Mouse (Mus musculus): ENCODE results near the gene Sp8.

Gene Sp8

GRCm38 (mm10) chr12:118846221-118846620, at the start of gene Sp8:
TSS of gene Sp8 (plus strand) at chr12:118846329.
- in situ Hi-C loops (cut with MboI, MseI) = loop anchor here (25.0 kb wide), 2 partner anchors 659 to 1009 kb away; partner anchors contain the start of gene Dnah11

- in situ Hi-C loops (cut with MboI, MseI) = no loop called here
Measured at GRCm38 (mm10) chr12:118811328-118811961, 34.7 kb upstream of the Sp8 start.

DNA sequence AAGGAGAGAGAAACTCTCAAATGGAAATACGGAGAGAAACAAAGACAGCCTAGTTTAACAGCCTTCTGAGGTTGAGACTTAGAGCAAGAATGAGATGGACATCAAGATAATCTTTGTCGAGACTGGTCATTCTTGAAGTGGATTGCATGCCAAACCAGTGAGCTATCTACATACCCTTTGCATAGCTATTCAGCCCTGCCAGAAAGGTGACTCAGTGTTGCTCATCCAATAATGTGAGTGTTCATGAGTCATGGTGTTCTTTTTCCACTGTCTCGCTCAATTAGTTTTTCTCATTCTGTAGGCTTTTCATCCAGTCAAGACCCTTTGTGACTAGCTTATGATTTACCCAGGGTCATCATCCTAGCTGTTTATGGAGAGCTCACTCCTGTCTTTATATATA, 31.6 kb upstream of the Sp8 start:
- in situ Hi-C loops (cut with MboI, MseI) = no loop called here

DNA sequence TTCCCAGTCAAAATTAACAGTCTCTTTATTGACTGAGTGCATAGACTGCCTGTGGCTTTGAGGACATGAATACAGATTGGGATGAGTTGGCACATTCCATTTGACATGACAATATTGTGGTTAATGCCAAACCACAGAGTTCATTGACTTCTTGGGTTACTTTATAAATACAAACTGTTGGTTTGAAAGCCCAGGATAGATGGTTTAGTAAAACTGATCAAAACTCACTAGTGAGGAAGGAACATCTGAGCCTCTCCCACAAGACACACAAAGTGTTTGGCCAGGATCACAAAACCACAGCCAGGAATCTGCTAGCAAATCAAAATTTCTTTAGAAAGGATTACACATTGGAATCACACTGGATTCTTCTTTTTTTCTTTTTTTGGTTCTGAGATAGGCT, 30.0 kb upstream of the Sp8 start:
- in situ Hi-C loops (cut with MboI, MseI) = no loop called here

DNA sequence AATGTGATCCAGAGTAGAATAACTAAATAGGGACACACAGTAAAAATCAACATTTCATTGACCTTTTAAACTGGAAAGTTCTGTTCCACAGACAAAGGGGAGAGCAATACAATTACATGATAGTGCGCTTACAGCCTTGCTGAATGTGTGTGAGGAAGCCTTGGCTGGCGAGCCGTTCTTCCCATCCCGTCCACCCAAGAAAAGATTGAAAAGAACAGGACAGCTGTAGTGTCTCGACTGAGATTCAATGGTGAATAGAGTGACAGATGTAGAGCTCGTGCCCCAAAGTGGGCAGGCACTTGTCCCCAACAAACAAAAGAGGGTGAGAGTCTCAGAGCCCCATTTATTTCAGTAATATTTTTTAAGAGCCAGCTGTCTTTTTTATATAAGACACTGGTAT, 16.2 kb upstream of the Sp8 start:
- in situ Hi-C loops (cut with MboI, MseI) = loop anchor here (25.0 kb wide), 2 partner anchors 643 to 993 kb away; partner anchors contain the start of gene Dnah11

- in situ Hi-C loops (cut with MboI, MseI) = loop anchor here (25.0 kb wide), 2 partner anchors 649 to 999 kb away; partner anchors contain the start of gene Dnah11
Measured at GRCm38 (mm10) chr12:118836411-118837341, 9.5 kb upstream of the Sp8 start.

GRCm38 (mm10) chr12:118837361-118837760, 8.8 kb upstream of the Sp8 start:
- in situ Hi-C loops (cut with MboI, MseI) = loop anchor here (25.0 kb wide), 2 partner anchors 650 to 1000 kb away; partner anchors contain the start of gene Dnah11

- in situ Hi-C loops (cut with MboI, MseI) = loop anchor here (25.0 kb wide), 2 partner anchors 651 to 1001 kb away; partner anchors contain the start of gene Dnah11
Measured at GRCm38 (mm10) chr12:118838260-118838659, 7.9 kb upstream of the Sp8 start.

- in situ Hi-C loops (cut with MboI, MseI) = loop anchor here (25.0 kb wide), 2 partner anchors 652 to 1002 kb away; partner anchors contain the start of gene Dnah11
Measured at GRCm38 (mm10) chr12:118839398-118839797, 6.7 kb upstream of the Sp8 start.

DNA sequence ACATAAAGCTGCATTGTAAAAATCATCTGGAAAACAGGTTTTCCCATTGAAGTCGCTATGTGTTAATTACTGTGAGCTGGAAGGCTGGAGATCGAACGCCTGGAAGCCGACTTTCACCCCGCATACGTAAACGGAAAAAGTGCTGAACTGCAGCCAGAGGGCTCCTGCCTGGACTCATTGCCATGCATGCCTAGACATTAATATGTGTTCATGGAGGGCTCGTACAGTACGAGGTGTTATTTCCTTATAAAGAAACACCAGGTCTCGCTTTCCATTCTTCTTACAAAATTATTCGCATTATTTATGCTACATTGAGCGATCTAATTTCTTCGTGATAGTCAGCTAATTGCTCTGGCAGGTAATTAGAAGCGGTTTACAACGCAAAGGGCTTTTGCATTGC, 5.8 kb upstream of the Sp8 start:
- in situ Hi-C loops (cut with MboI, MseI) = loop anchor here (25.0 kb wide), 2 partner anchors 653 to 1003 kb away; partner anchors contain the start of gene Dnah11

- in situ Hi-C loops (cut with MboI, MseI) = loop anchor here (25.0 kb wide), 2 partner anchors 654 to 1004 kb away; partner anchors contain the start of gene Dnah11
Measured at GRCm38 (mm10) chr12:118840861-118841260, 5.3 kb upstream of the Sp8 start.

DNA sequence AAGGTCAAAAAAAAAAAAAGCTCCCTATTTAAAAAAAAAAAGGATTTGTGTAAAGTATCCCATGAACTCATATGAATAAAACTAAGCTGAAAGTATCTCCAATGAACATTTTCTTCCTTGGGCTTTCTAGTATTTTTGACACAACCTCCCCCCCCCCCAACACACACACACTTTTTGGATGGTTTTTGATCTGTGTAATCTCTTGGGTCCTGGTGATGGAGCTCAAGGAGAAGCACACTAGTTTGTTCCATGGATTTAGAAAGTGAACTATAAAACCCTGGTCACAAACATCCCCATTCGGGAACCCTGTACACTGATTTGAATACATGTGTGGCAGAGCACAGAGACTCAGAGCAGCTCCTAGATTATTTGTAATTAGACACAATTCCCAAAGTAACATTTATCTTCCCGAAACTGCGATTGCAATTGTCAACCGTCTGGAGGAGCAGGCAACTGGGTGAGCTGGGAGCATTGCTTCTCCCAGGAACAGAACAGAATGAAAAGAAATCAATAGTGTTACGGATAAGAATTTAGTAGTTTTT, 4.7 kb upstream of the Sp8 start:
- in situ Hi-C loops (cut with MboI, MseI) = loop anchor here (25.0 kb wide), 2 partner anchors 654 to 1004 kb away; partner anchors contain the start of gene Dnah11

- in situ Hi-C loops (cut with MboI, MseI) = loop anchor here (25.0 kb wide), 2 partner anchors 655 to 1005 kb away; partner anchors contain the start of gene Dnah11
Measured at GRCm38 (mm10) chr12:118841971-118842550, 4.1 kb upstream of the Sp8 start.

DNA sequence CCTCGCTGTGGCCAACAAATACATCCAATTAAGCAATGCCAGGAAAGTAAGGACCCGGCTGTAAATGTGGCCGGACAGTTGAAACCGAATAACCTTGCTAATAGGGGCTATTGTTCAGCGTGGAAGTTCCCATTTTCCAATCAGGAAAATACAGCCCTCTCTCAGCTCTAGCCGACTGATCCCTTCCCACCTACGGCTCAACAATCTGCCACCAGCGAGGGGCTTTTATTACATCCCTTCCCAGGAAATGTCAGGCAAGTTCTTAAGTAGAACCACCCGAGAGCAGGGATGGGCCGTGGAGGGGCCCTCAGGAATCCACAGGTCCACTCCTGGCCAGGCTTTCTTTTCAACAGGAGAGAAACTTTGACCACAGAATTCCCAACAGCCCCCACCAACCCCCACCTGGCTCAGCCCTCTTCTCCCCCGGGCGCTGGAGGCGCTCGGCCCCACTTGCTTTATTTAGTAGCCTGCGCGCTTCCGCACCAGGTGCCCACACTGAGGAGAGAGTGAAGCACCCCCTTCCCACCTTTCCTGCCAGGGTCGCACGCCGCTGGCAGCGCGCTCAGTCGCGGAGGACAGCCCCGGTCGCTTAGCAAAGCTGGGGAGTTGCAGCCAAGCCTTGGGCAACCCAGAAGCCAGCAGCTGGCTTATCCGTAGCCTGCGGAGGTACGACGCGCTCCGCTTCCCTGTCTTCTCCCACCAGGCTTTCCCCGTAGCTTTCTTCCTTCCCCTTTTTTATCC, 3.3 kb upstream of the Sp8 start:
- in situ Hi-C loops (cut with MboI, MseI) = loop anchor here (25.0 kb wide), 2 partner anchors 656 to 1006 kb away; partner anchors contain the start of gene Dnah11

DNA sequence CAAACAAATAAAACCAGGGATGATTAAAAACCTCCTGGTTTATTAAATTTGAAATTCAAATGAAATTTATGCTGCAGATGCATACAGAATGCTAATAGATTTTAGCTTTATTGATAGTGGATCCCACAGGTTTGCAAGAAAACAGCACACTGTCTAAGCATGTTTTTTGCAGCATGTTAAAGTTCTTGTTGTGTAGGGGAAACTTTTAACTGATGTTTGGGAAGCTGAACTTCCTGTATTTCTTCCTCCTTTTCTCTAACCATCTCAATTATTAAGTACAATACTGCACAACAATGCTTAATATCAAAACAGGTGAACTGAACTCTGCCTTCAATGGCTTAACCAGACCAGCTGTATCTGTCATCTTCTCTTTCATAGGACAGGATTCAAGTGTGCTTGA, 2.0 kb upstream of the Sp8 start:
- in situ Hi-C loops (cut with MboI, MseI) = loop anchor here (25.0 kb wide), 2 partner anchors 657 to 1007 kb away; partner anchors contain the start of gene Dnah11

GRCm38 (mm10) chr12:118844841-118845240, 1.3 kb upstream of the Sp8 start:
- in situ Hi-C loops (cut with MboI, MseI) = loop anchor here (25.0 kb wide), 2 partner anchors 658 to 1008 kb away; partner anchors contain the start of gene Dnah11

- in situ Hi-C loops (cut with MboI, MseI) = loop anchor here (25.0 kb wide), 2 partner anchors 658 to 1008 kb away; partner anchors contain the start of gene Dnah11
Measured at GRCm38 (mm10) chr12:118845351-118845750, 778 bp upstream of the Sp8 start.

DNA sequence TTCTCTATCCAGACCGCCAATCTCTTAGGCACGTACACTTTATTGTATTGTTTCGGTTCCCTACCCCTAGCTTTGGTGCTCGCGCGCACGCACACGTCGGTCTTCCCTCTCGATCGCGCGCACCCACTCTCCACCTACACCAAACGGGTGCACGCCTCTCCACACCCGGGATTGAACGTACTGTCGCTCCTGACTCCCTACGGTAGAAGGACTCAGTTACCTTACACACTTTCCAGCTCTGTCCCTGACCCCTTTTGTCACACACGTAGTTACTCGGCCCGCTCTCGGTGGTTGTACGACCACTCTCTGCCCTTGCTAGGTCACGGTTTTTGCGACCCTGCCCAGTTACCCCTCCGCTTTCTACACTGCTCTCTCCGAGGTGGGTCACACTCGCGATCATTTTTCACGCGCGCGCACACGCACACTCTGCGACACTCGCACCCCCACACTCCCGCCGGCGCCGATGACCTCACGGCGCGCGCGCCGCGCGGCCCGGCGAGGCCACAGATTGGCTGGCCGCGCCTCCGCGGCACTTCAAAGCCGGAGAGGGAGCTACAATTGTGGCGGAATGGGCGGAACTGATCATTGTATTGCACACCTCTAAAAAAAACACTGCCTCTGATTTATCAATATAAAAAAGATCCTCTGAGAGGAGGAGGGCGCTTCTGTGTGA, 656 bp downstream of the Sp8 start:
- in situ Hi-C loops (cut with MboI, MseI) = loop anchor here (25.0 kb wide), 2 partner anchors 659 to 1009 kb away; partner anchors contain the start of gene Dnah11

DNA sequence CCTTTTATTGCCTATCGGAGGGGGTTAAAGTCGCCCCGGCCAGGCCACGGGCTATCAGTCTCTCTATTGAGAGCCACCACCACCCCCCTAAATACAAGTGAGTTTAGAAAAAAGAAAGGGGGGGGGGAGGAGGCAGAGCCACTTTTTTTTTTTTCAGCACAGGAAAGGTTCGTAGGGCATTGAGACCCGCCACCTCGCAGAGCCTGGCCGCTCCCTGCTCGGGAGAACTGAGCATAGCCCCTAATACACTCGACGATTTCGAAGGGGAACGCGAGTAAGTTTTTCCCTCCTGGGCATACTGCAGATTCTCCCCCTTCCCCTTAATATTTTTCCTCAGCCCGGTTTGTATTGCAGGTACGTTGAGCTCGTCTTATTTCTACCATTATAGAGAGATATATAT, 1.3 kb downstream of the Sp8 start:
- in situ Hi-C loops (cut with MboI, MseI) = loop anchor here (25.0 kb wide), 2 partner anchors 660 to 1010 kb away; partner anchors contain the start of gene Dnah11

Data from T-helper 1 cell (primary cell).